Mouse (Mus musculus): Measurements from ENCODE around the gene Wnt5b. TPM values are rescaled to one million over a fixed set of nuclear protein-coding genes. Genes with fewer than 3 reads are reported as not detected.

The Wnt5b gene
- polyA plus RNA-seq, 1 experiment: not detected

GRCm38 (mm10) chr6:119466921-119467784 lies 77.0 kb downstream of the Wnt5b start:
- peaks cover 61% of the 10 kb centered on the region for H3K27me3 ChIP-seq (replicated peaks)

GRCm38 (mm10) chr6:119466161-119466560 lies 78.0 kb downstream of the Wnt5b start:
- no peaks in the 10 kb centered on the region for H3K36me3 ChIP-seq (replicated peaks; ENCODE audit: low read length)
- peaks cover 61% of the 10 kb centered on the region for H3K27me3 ChIP-seq (replicated peaks)
- peaks cover 10% of the 10 kb centered on the region for H3K9me3 ChIP-seq
- peaks cover 8% of the 10 kb centered on the region for H3K4me1 ChIP-seq
- TF ChIP-seq FLI1 (IDR thresholded peaks at IDR 0.05; ENCODE audit: low read length) (no peak), GATA1 (IDR thresholded peaks at IDR 0.05; ENCODE audit: borderline replicate concordance, low read length) (no peak)
- H3K4me3 ChIP-seq (replicated peaks): no peak overlapping the region

More at GRCm38 (mm10) chr6:119466921-119467784, 77.0 kb downstream of the Wnt5b start:
- H3K4me1 ChIP-seq: peaks cover 15% of the 10 kb centered on the region
- H3K9me3 ChIP-seq: peaks cover 10% of the 10 kb centered on the region
- H3K36me3 ChIP-seq (replicated peaks; ENCODE audit: low read length): no peaks in the 10 kb centered on the region
- no peak for TF ChIP-seq FLI1 (IDR thresholded peaks at IDR 0.05; ENCODE audit: low read length)
- TF ChIP-seq GATA1 (IDR thresholded peaks at IDR 0.05; ENCODE audit: borderline replicate concordance, low read length): no peak
- no peak overlapping the region for H3K4me3 ChIP-seq (replicated peaks)

DNA sequence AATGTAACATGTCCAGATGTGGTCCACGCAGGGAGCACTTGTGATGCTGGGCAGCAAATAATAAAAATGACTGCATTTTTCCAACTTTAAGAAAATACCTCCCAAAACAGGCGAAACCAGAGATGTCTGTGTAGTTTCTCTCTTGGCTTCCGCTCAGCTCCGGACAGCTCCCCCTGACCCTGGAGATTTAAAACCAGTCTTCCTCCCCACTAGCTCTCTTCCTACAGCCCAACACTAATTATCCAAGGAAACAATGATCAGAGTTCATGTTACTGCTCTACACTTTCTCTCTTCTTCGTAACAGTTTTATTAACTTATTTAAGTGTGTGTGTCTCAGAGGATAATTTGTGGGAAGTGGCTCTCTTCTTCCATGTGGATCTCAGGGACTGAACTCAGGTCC lies 83.8 kb downstream of the Wnt5b start:
- H3K27me3 ChIP-seq (replicated peaks): peaks cover 71% of the 10 kb centered on the region
- peaks cover 10% of the 10 kb centered on the region for H3K9me3 ChIP-seq
- TF ChIP-seq GATA1 (IDR thresholded peaks at IDR 0.05; ENCODE audit: borderline replicate concordance, low read length): no peak
- TF ChIP-seq FLI1 (IDR thresholded peaks at IDR 0.05; ENCODE audit: low read length): no peak
- no peaks in the 10 kb centered on the region for H3K36me3 ChIP-seq (replicated peaks; ENCODE audit: low read length)
- H3K4me3 ChIP-seq (replicated peaks): no peak overlapping the region
- peaks cover 11% of the 10 kb centered on the region for H3K4me1 ChIP-seq

- Histone ChIP-seq H3K36me3 (replicated peaks; ENCODE audit: low read length) (no peaks in the 10 kb centered on the region), H3K27me3 (replicated peaks) (peaks cover 77% of the 10 kb centered on the region), H3K4me1 (peaks cover 11% of the 10 kb centered on the region), H3K9me3 (peaks cover 10% of the 10 kb centered on the region), H3K4me3 (replicated peaks) (no peak overlapping the region)
- TF ChIP-seq FLI1 (IDR thresholded peaks at IDR 0.05; ENCODE audit: low read length) (no peak), GATA1 (IDR thresholded peaks at IDR 0.05; ENCODE audit: borderline replicate concordance, low read length) (no peak)
Observed at GRCm38 (mm10) chr6:119459041-119459440, 85.1 kb downstream of the Wnt5b start.

DNA sequence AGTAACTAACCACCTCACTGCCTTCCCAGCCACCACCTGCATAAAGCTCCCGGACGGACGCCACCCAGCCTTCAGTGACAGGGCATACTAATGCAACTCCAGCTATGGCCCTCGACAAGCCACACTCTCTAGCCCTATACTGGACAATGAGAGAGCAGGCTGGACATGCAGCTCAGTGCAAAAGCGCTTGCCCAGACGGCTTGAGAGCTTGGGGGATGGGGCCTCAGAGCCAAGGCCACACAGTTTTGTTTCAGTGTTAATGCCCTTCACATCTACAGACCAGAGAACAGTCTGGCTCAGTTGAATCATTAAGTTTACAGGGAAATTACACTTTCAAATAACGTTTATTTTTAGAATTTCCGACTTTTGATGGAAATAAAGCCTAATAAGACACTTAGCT lies 86.0 kb downstream of the Wnt5b start:
- peaks cover 84% of the 10 kb centered on the region for H3K27me3 ChIP-seq (replicated peaks)
- TF ChIP-seq FLI1 (IDR thresholded peaks at IDR 0.05; ENCODE audit: low read length): no peak
- no peak for TF ChIP-seq GATA1 (IDR thresholded peaks at IDR 0.05; ENCODE audit: borderline replicate concordance, low read length)
- no peaks in the 10 kb centered on the region for H3K36me3 ChIP-seq (replicated peaks; ENCODE audit: low read length)

DNA sequence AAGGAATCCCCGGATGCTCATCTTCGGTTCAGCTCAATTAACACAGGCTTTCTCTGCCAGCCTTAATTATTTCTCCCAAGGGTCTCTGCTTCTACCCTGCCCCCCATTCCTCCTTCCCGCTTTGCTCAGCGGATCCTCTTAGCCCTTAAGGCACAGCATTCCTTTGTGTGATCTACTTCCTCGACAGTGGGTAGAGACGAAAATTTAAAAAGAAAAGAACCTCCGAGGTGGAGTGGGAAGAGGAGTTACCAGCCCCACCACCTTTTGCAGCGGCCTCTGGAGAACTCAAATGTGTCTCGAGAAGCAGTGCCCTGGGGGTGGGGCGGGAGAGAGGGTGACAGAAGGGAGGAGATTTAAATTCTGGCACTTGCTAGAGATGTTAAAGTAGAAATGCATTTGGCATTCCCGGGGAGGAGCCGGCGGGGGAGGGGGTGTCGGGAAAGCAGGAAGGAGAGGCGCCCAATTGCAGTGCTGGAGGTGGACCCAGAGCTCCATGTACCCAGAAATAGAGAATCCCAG lies 92.1 kb downstream of the Wnt5b start:
- Histone ChIP-seq H3K27me3 (replicated peaks) (peaks cover 93% of the 10 kb centered on the region), H3K36me3 (replicated peaks; ENCODE audit: low read length) (no peaks in the 10 kb centered on the region), H3K4me1 (peaks cover 27% of the 10 kb centered on the region), H3K9me3 (peaks cover under 1% of the 10 kb centered on the region; the same call in 1 of the 2 replicates), H3K4me3 (replicated peaks) (no peak overlapping the region)
- TF ChIP-seq FLI1 (IDR thresholded peaks at IDR 0.05; ENCODE audit: low read length) (no peak), GATA1 (IDR thresholded peaks at IDR 0.05; ENCODE audit: borderline replicate concordance, low read length) (no peak)

More for the DNA sequence above, 86.0 kb downstream of the Wnt5b start:
- no peak overlapping the region for H3K4me3 ChIP-seq (replicated peaks)
- peaks cover 11% of the 10 kb centered on the region for H3K4me1 ChIP-seq
- peaks cover 9% of the 10 kb centered on the region for H3K9me3 ChIP-seq

- peaks cover 94% of the 10 kb centered on the region for H3K27me3 ChIP-seq (replicated peaks)
- H3K4me1 ChIP-seq: peaks cover 28% of the 10 kb centered on the region
- peaks cover 8% of the 10 kb centered on the region; the same call in 1 of the 2 replicates for H3K9me3 ChIP-seq
- no peaks in the 10 kb centered on the region for H3K36me3 ChIP-seq (replicated peaks; ENCODE audit: low read length)
- TF ChIP-seq FLI1 (IDR thresholded peaks at IDR 0.05; ENCODE audit: low read length) (no peak), GATA1 (IDR thresholded peaks at IDR 0.05; ENCODE audit: borderline replicate concordance, low read length) (no peak)
- H3K4me3 ChIP-seq (replicated peaks): peak overlapping the region; percentile 42
Observed at GRCm38 (mm10) chr6:119450965-119451943, 92.9 kb downstream of the Wnt5b start.

DNA sequence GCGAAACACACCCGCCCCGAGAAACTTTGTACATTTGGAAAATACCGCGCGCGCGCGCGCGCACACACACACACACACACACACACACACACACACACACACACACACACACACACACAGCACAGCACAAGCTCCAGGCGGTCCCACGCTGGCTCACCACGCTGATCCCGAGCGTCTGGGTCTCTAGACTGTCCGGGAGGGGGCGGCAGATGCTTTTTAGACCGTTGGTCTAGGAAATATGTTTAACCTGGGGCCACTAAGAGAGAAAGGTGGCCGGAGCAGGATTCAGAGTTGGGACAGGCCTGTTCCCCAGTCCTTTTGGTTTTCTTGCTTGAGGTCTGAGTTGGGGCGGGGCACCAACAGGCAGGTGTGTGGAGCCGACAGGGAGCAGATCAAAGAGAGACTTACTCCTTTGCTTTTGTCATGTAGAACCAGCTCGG lies 95.1 kb downstream of the Wnt5b start:
- no peak overlapping the region for H3K4me3 ChIP-seq (replicated peaks)
- no peak for TF ChIP-seq GATA1 (IDR thresholded peaks at IDR 0.05; ENCODE audit: borderline replicate concordance, low read length)
- no peak for TF ChIP-seq FLI1 (IDR thresholded peaks at IDR 0.05; ENCODE audit: low read length)
- H3K9me3 ChIP-seq: peaks cover 9% of the 10 kb centered on the region; the same call in 1 of the 2 replicates
- no peaks in the 10 kb centered on the region for H3K36me3 ChIP-seq (replicated peaks; ENCODE audit: low read length)
- H3K4me1 ChIP-seq: peaks cover 33% of the 10 kb centered on the region
- peaks cover 91% of the 10 kb centered on the region for H3K27me3 ChIP-seq (replicated peaks)
